Mouse (Mus musculus) heart, postnatal 0 days (tissue): Measurements from ENCODE around the gene Vps8.

Experiments
- CTCF ChIP-seq: IDR thresholded peaks from 2 replicates; pipeline ENCODE4 v1.5.1; 2016; ENCODE audit warnings: antibody characterized with exemption, control low read depth, low read depth
- EP300 ChIP-seq: IDR thresholded peaks from 2 replicates; pipeline ENCODE4 v1.6.1; 2016; ENCODE audit warnings: antibody characterized with exemption, low read depth

- no peak for TF ChIP-seq CTCF
- TF ChIP-seq EP300: no peak
Measured at GRCm38 (mm10) chr16:21620630-21621029, 197.7 kb downstream of the Vps8 start.
